Mouse (Mus musculus) C2C12 (cell line): Measurements from ENCODE around the gene Vgll4. TPM values are rescaled to one million over a fixed set of nuclear protein-coding genes. Genes with fewer than 3 reads are reported as not detected.

Experiments used
- H3K27me3 ChIP-seq: one replicate; pipeline ENCODE4 v1.6.1; 2011; ENCODE audit not compliant: control insufficient read depth, insufficient read depth, insufficient read length
- H3K36me3 ChIP-seq: one replicate; pipeline ENCODE4 v1.6.1; 2011; ENCODE audit not compliant: control insufficient read depth, insufficient read depth
- H3K4me3 ChIP-seq: one replicate; pipeline ENCODE4 v1.5.1; 2011; ENCODE audit warnings: mild to moderate bottlenecking, control low read depth; ENCODE audit not compliant: poor library complexity, insufficient read depth, severe bottlenecking
- H3K79me2 ChIP-seq: one replicate; pipeline ENCODE4 v1.6.1; 2011; ENCODE audit not compliant: control insufficient read depth, insufficient read depth
- H3K79me3 ChIP-seq: one replicate; pipeline ENCODE4 v1.6.1; 2011; ENCODE audit warnings: low read depth, control low read depth
- H3ac ChIP-seq: one replicate; pipeline ENCODE3; 2011; ENCODE audit warnings: low read depth; ENCODE audit not compliant: control insufficient read depth, insufficient read length
- CEBPB ChIP-seq: IDR thresholded peaks from one replicate; pipeline ENCODE4 v1.6.1; 2011; ENCODE audit warnings: low read depth, mild to moderate bottlenecking, control low read depth, moderate library complexity
- CTCF ChIP-seq: IDR thresholded peaks from one replicate; pipeline ENCODE4 v1.5.1; 2011; ENCODE audit not compliant: control insufficient read depth, insufficient read depth, insufficient read length
- FOSL1 ChIP-seq: IDR thresholded peaks from one replicate; pipeline ENCODE4 v1.8.0; 2011; ENCODE audit warnings: mild to moderate bottlenecking, low read length; ENCODE audit not compliant: poor library complexity, insufficient read depth, severe bottlenecking
- MAX ChIP-seq: IDR thresholded peaks from one replicate; pipeline ENCODE4 v1.6.1; 2011; ENCODE audit warnings: mild to moderate bottlenecking, control low read depth
- MYOD1 ChIP-seq: IDR thresholded peaks from one replicate; pipeline ENCODE4 v1.6.1; 2011; ENCODE audit warnings: low read depth; ENCODE audit not compliant: control insufficient read depth, insufficient read length
- MYOG ChIP-seq: IDR thresholded peaks from one replicate; pipeline ENCODE4 v1.6.1; 2011; ENCODE audit not compliant: control insufficient read depth, insufficient read length; ENCODE audit errors: extremely low read depth
- USF1 ChIP-seq: IDR thresholded peaks from one replicate; pipeline ENCODE4 v1.6.1; 2011; ENCODE audit warnings: low read depth, mild to moderate bottlenecking, control low read depth, moderate library complexity
- polyA plus RNA-seq: library from polyadenylated mRNA; unstranded; fragments of >200 nt; fragmentation: generic; extraction: Trizol; gene quantifications from one replicate; pipeline ENCODE4 v1.2.1, GENCODE M21; 2012; ENCODE audit warnings: missing spikeins

Vgll4 gene
- polyA plus RNA-seq, 1 experiment, result 30.7 TPM

GRCm38 (mm10) chr6:114957756-114958155 is 12.0 kb downstream of the Vgll4 start:
- H3K27me3 ChIP-seq, result peaks cover 8% of the 10 kb centered on the region
- no peaks in the 10 kb centered on the region for H3K79me3 ChIP-seq
- no peaks in the 10 kb centered on the region for H3K79me2 ChIP-seq
- H3ac ChIP-seq, result no peak overlapping the region
- H3K36me3 ChIP-seq, result no peaks in the 10 kb centered on the region
- TF ChIP-seq CEBPB (no peak), MYOG (no peak), FOSL1 (no peak), MAX (no peak), USF1 (no peak), CTCF (no peak), MYOD1 (no peak)
- H3K4me3 ChIP-seq, result no peak overlapping the region

GRCm38 (mm10) chr6:114954496-114954895 is 15.3 kb downstream of the Vgll4 start:
- no peak for TF ChIP-seq CTCF
- TF ChIP-seq MYOD1, result no peak
- TF ChIP-seq USF1, result no peak
- no peak for TF ChIP-seq CEBPB
- no peak for TF ChIP-seq FOSL1
- TF ChIP-seq MAX, result no peak
- TF ChIP-seq MYOG, result no peak
- H3K27me3 ChIP-seq, result peaks cover 5% of the 10 kb centered on the region
- H3K4me3 ChIP-seq, result no peak overlapping the region
- no peaks in the 10 kb centered on the region for H3K79me3 ChIP-seq
- H3K36me3 ChIP-seq, result no peaks in the 10 kb centered on the region
- H3K79me2 ChIP-seq, result no peaks in the 10 kb centered on the region
- no peak overlapping the region for H3ac ChIP-seq

- no peaks in the 10 kb centered on the region for H3K79me3 ChIP-seq
- H3K4me3 ChIP-seq, result no peak overlapping the region
- TF ChIP-seq FOSL1 (no peak), MYOG (no peak), USF1 (no peak), CEBPB (no peak), CTCF (no peak), MYOD1 (no peak), MAX (no peak)
- peaks cover 3% of the 10 kb centered on the region for H3K27me3 ChIP-seq
- H3K36me3 ChIP-seq, result no peaks in the 10 kb centered on the region
- no peaks in the 10 kb centered on the region for H3K79me2 ChIP-seq
- no peak overlapping the region for H3ac ChIP-seq
Measured at GRCm38 (mm10) chr6:114953601-114954000, 16.2 kb downstream of the Vgll4 start.

GRCm38 (mm10) chr6:114952356-114952755 is 17.4 kb downstream of the Vgll4 start:
- Histone ChIP-seq H3K4me3 (no peak overlapping the region), H3K79me2 (no peaks in the 10 kb centered on the region), H3K79me3 (no peaks in the 10 kb centered on the region), H3K36me3 (no peaks in the 10 kb centered on the region), H3ac (no peak overlapping the region), H3K27me3 (peaks cover 3% of the 10 kb centered on the region)
- TF ChIP-seq FOSL1 (no peak), MYOG (no peak), MAX (no peak), USF1 (no peak), CTCF (no peak), MYOD1 (no peak), CEBPB (no peak)

- Histone ChIP-seq H3K79me3 (no peaks in the 10 kb centered on the region), H3K4me3 (no peak overlapping the region), H3K36me3 (no peaks in the 10 kb centered on the region), H3K79me2 (no peaks in the 10 kb centered on the region), H3ac (no peak overlapping the region), H3K27me3 (no peaks in the 10 kb centered on the region)
- TF ChIP-seq FOSL1 (no peak), MYOG (no peak), USF1 (no peak), MYOD1 (no peak), MAX (no peak), CTCF (no peak), CEBPB (no peak)
Measured at GRCm38 (mm10) chr6:114944456-114945438, 25.0 kb downstream of the Vgll4 start.
